In genomic region chr7:25632679-25633078, GRCm38 (mm10) we compare ENCODE assay signal across 25 mouse cellular contexts. TPM values are rescaled to one million over a fixed set of nuclear protein-coding genes. Genes with fewer than 3 reads are reported as not detected.
DNase-seq lines count a peak whose midpoint lies in the region; ATAC-seq and TF ChIP-seq lines count a peak whose summit lies in the region.
"Had no signal": no experiment of that assay in that cellular context is flagged by ENCODE, and none has a peak within 500 bp of the region (broad histone marks: within the 10 kb centered on the region; RNA-seq: fewer than 3 reads in every experiment).

No protein-coding gene starts in this region.

- no peak for TF ChIP-seq POLR2A in spleen, adult 2 months (IDR thresholded peaks at IDR 0.05; ENCODE audit: low read depth, low read length)

- no peak overlapping the region for H3K4me2 ChIP-seq in hindbrain, postnatal 0 days (ENCODE audit: low read depth, low read length)
- H3K4me2 ChIP-seq: embryonic facial prominence, embryonic 15.5 days; heart, embryonic 11.5 days; hindbrain, embryonic 14.5 days; midbrain, embryonic 15.5 days had no signal

- WGBS in spleen, adult 2 months, result 8% methylated on average over 5 of the region's 5 CpGs
- WGBS in hindbrain, postnatal 0 days, result 91% methylated on average over 5 of the region's 5 CpGs

- H3K4me3 ChIP-seq in spleen, adult 2 months (ENCODE audit: extremely low read depth, insufficient read depth, insufficient read length), result no peak overlapping the region
- no peak overlapping the region for H3K4me3 ChIP-seq in hindbrain, postnatal 0 days (ENCODE audit: low read length)
- H3K4me3 ChIP-seq: embryonic facial prominence, embryonic 15.5 days; midbrain, embryonic 15.5 days had no signal

- no peak for TF ChIP-seq CTCF in spleen, adult 2 months (IDR thresholded peaks at IDR 0.05; ENCODE audit: extremely low read depth, insufficient read depth, insufficient read length, insufficient replicate concordance)
- TF ChIP-seq CTCF in hindbrain, postnatal 0 days (IDR thresholded peaks at IDR 0.05; ENCODE audit: low read depth), result no peak

- peak; percentile 91 for ATAC-seq in megakaryocyte, adult 5-6 weeks (ENCODE audit: poor library complexity, severe bottlenecking)
- ATAC-seq in hindbrain, postnatal 0 days, result no peak
- ATAC-seq: forebrain, postnatal 0 days; intestine, embryonic 16.5 days; midbrain, embryonic 15.5 days had no signal

- H3K27ac ChIP-seq in spleen, adult 2 months (ENCODE audit: insufficient read depth, low read length), result peak overlapping the region; percentile 86
- no peak overlapping the region for H3K27ac ChIP-seq in hindbrain, postnatal 0 days
- H3K27ac ChIP-seq: embryonic facial prominence, embryonic 15.5 days; hindbrain, embryonic 14.5 days; kidney, postnatal 0 days; liver, embryonic 14.5 days; midbrain, embryonic 15.5 days; stomach, postnatal 0 days had no signal

- H3K9ac ChIP-seq in hindbrain, postnatal 0 days (replicated peaks; ENCODE audit: low read length), result no peak overlapping the region
- H3K9ac ChIP-seq: embryonic facial prominence, embryonic 15.5 days; forebrain, postnatal 0 days; hindbrain, embryonic 14.5 days; liver, embryonic 14.5 days; midbrain, embryonic 15.5 days had no signal

- no peaks in the 10 kb centered on the region for H3K9me3 ChIP-seq in hindbrain, postnatal 0 days (ENCODE audit: low read length)
- H3K9me3 ChIP-seq: embryonic facial prominence, embryonic 15.5 days; midbrain, embryonic 15.5 days had no signal

- peaks cover 53% of the 10 kb centered on the region for H3K4me1 ChIP-seq in spleen, adult 2 months (ENCODE audit: control insufficient read depth, insufficient read depth, insufficient read length)
- no peaks in the 10 kb centered on the region for H3K4me1 ChIP-seq in hindbrain, postnatal 0 days (ENCODE audit: insufficient read depth, low read length)
- H3K4me1 ChIP-seq: midbrain, embryonic 15.5 days had no signal

- DNase-seq in layer of hippocampus, adult 9-11 months, result peak; percentile 62
- no peak for DNase-seq in layer of hippocampus, adult 9-10 months (ENCODE audit: low spot score)
- DNase-seq in spleen, adult 2 months (ENCODE audit: low read depth in 1 of 2, low spot score in 2 of 2), result no peak
- DNase-seq in spleen, adult 18-20 months, result no peak
- no peak for DNase-seq in cerebellum, postnatal 25 days
- no peak for DNase-seq in hindbrain, postnatal 0 days (ENCODE audit: low spot score)
- DNase-seq in adrenal gland, postnatal 36 days, result no peak
- DNase-seq: adrenal gland, adult 2 months; cerebellum, adult 11 months; cerebellum, postnatal 10 days; forebrain, postnatal 0 days; heart, postnatal 14 days; right cerebral cortex, postnatal 25 days had no signal

- H3K27me3 ChIP-seq in spleen, adult 2 months (ENCODE audit: control insufficient read depth, insufficient read depth, low read length), result no peaks in the 10 kb centered on the region
- no peaks in the 10 kb centered on the region for H3K27me3 ChIP-seq in hindbrain, postnatal 0 days (ENCODE audit: insufficient read depth, low read length)
- H3K27me3 ChIP-seq: embryonic facial prominence, embryonic 15.5 days had no signal

- H3K36me3 ChIP-seq in spleen, adult 2 months (ENCODE audit: control insufficient read depth, insufficient read depth, low read length), result peaks cover 23% of the 10 kb centered on the region
- peaks cover 37% of the 10 kb centered on the region for H3K36me3 ChIP-seq in hindbrain, postnatal 0 days (ENCODE audit: insufficient read depth, low read length)

RNA-seq across cellular contexts. Expression of gene B3gnt8, which starts 6.2 kb away (rescaled TPM):
- polyA plus RNA-seq in spleen, adult 2 months (2012; rRNA removed), result 54.8 and 71.5 TPM in 2 replicates
- total RNA-seq in megakaryocyte, adult 5-6 weeks (2015), result 18.3 and 18.4 TPM in 2 replicates
- 27.0 and 34.3 TPM in 2 replicates for total RNA-seq in megakaryocyte, adult 5-6 weeks (2017)
- total RNA-seq in hindbrain, postnatal 0 days (2014; rRNA removed), result 0.14 and 1.2 TPM in 2 replicates
- polyA plus RNA-seq in hindbrain, postnatal 0 days (2015; fragmentation: Nextera tagmentation; extraction: Ambion mirVana), result 1.1 and 1.3 TPM in 2 replicates
- total RNA-seq in adrenal gland, postnatal 36 days (2021), result 1 to 10 TPM; 1.8 to 2.0 TPM

RNA-seq across cellular contexts. Expression of gene Dmac2, which starts 13.5 kb away (rescaled TPM):
- polyA plus RNA-seq in spleen, adult 2 months (2012; rRNA removed), result 74.7 and 91.3 TPM in 2 replicates
- 18.7 and 19.8 TPM in 2 replicates for total RNA-seq in megakaryocyte, adult 5-6 weeks (2015)
- total RNA-seq in megakaryocyte, adult 5-6 weeks (2017), result 29.5 and 36.7 TPM in 2 replicates
- total RNA-seq in hindbrain, postnatal 0 days (2014; rRNA removed), result 50.5 and 54.8 TPM in 2 replicates
- 46.7 and 48.7 TPM in 2 replicates for polyA plus RNA-seq in hindbrain, postnatal 0 days (2015; fragmentation: Nextera tagmentation; extraction: Ambion mirVana)
- total RNA-seq in adrenal gland, postnatal 36 days (2021), result 10 to 100 TPM; 22.1 to 25.3 TPM

RNA-seq across cellular contexts. Expression of gene Erich4, which starts 17.0 kb away (rescaled TPM):
- polyA plus RNA-seq in spleen, adult 2 months (2012; rRNA removed), result not detected in 2 replicates
- total RNA-seq in megakaryocyte, adult 5-6 weeks (2015), result not detected in 2 replicates
- not detected in 2 replicates for total RNA-seq in megakaryocyte, adult 5-6 weeks (2017)
- total RNA-seq in hindbrain, postnatal 0 days (2014; rRNA removed), result not detected in 2 replicates
- polyA plus RNA-seq in hindbrain, postnatal 0 days (2015; fragmentation: Nextera tagmentation; extraction: Ambion mirVana), result not detected in 2 replicates
- not detected for total RNA-seq in adrenal gland, postnatal 36 days (2021)
- total RNA-seq: adrenal gland, adult 2 months; forebrain, postnatal 0 days; gastrocnemius, postnatal 4 days; left cerebral cortex, adult 18-20 months had no signal
- polyA plus RNA-seq: adrenal gland, adult 2 months; embryonic facial prominence, embryonic 15.5 days; forebrain, postnatal 0 days; heart, embryonic 11.5 days; hindbrain, embryonic 14.5 days; limb, embryonic 11.5 days; midbrain, embryonic 15.5 days; stomach, postnatal 0 days had no signal

RNA-seq across cellular contexts. Expression of gene Bckdha, which starts 26.1 kb away (rescaled TPM):
- 81.4 and 108 TPM in 2 replicates for polyA plus RNA-seq in spleen, adult 2 months (2012; rRNA removed)
- 40.4 TPM in 2 replicates for total RNA-seq in megakaryocyte, adult 5-6 weeks (2015)
- 39.9 and 50.1 TPM in 2 replicates for total RNA-seq in megakaryocyte, adult 5-6 weeks (2017)
- 88.5 and 96.0 TPM in 2 replicates for total RNA-seq in hindbrain, postnatal 0 days (2014; rRNA removed)
- polyA plus RNA-seq in hindbrain, postnatal 0 days (2015; fragmentation: Nextera tagmentation; extraction: Ambion mirVana), result 56.1 and 60.4 TPM in 2 replicates
- 100 to 1,000 TPM; 176 to 245 TPM for total RNA-seq in adrenal gland, postnatal 36 days (2021)

RNA-seq across cellular contexts. Expression of gene Exosc5, which starts 26.3 kb away (rescaled TPM):
- 79.5 and 111 TPM in 2 replicates for polyA plus RNA-seq in spleen, adult 2 months (2012; rRNA removed)
- total RNA-seq in megakaryocyte, adult 5-6 weeks (2015), result 31.5 and 33.7 TPM in 2 replicates
- 19.4 and 20.9 TPM in 2 replicates for total RNA-seq in megakaryocyte, adult 5-6 weeks (2017)
- total RNA-seq in hindbrain, postnatal 0 days (2014; rRNA removed), result 27.9 and 33.9 TPM in 2 replicates
- 36.5 and 39.2 TPM in 2 replicates for polyA plus RNA-seq in hindbrain, postnatal 0 days (2015; fragmentation: Nextera tagmentation; extraction: Ambion mirVana)
- 10 to 100 TPM; 39.6 to 54.0 TPM for total RNA-seq in adrenal gland, postnatal 36 days (2021)
